ENCODE assay signal across 27 mouse cellular contexts in genomic region chr3:49068801-49069200, GRCm38 (mm10).
"Had no signal": no experiment of that assay in that cellular context is flagged by ENCODE, and none has a peak within 500 bp of the region (broad histone marks: within the 10 kb centered on the region; RNA-seq: fewer than 3 reads in every experiment).

No protein-coding gene starts in this region.

- ATAC-seq: hindbrain, embryonic 16.5 days; inflammation-experienced regulatory T-cells, adult 6 months; intestine, embryonic 15.5 days; liver, embryonic 12.5 days had no signal

- H3K9me3 ChIP-seq: heart, embryonic 10.5 days; heart, embryonic 12.5 days; hindbrain, embryonic 10.5 days; hindbrain, embryonic 12.5 days; intestine, embryonic 15.5 days; kidney, embryonic 15.5 days; limb, embryonic 13.5 days; limb, embryonic 15.5 days; liver, embryonic 12.5 days had no signal

- H3K4me1 ChIP-seq: heart, embryonic 10.5 days; heart, embryonic 12.5 days; hindbrain, embryonic 10.5 days; hindbrain, embryonic 12.5 days; intestine, embryonic 15.5 days; kidney, embryonic 15.5 days; limb, embryonic 13.5 days; limb, embryonic 15.5 days; liver, embryonic 12.5 days had no signal

- H3K27me3 ChIP-seq: heart, embryonic 12.5 days; hindbrain, embryonic 12.5 days; intestine, embryonic 15.5 days; kidney, embryonic 15.5 days; limb, embryonic 13.5 days; limb, embryonic 15.5 days; liver, embryonic 12.5 days had no signal

- H3K4me3 ChIP-seq: gastrocnemius, adult 2 months; heart, embryonic 10.5 days; heart, embryonic 12.5 days; hindbrain, embryonic 10.5 days; hindbrain, embryonic 12.5 days; intestine, embryonic 15.5 days; kidney, embryonic 15.5 days; limb, embryonic 13.5 days; limb, embryonic 15.5 days; liver, embryonic 12.5 days had no signal

- H3K27ac ChIP-seq: gastrocnemius, adult 2 months; heart, embryonic 10.5 days; hindbrain, embryonic 10.5 days; hindbrain, embryonic 12.5 days; hindbrain, embryonic 14.5 days; intestine, embryonic 15.5 days; kidney, embryonic 15.5 days; kidney, postnatal 0 days; limb, embryonic 13.5 days; limb, embryonic 15.5 days; liver, embryonic 12.5 days had no signal

- H3K4me2 ChIP-seq: heart, embryonic 12.5 days; hindbrain, embryonic 12.5 days; hindbrain, embryonic 14.5 days; intestine, embryonic 15.5 days; kidney, embryonic 15.5 days; limb, embryonic 13.5 days; limb, embryonic 15.5 days; liver, embryonic 12.5 days had no signal

- DNase-seq: gastrocnemius, adult 2 months; gastrocnemius, postnatal 10 days; gastrocnemius, postnatal 25 days; heart, adult 18-20 months; heart, postnatal 10 days; heart, postnatal 4 days; kidney, adult 11 months; kidney, adult 2 months; kidney, adult 9 months; kidney, postnatal 14 days; kidney, postnatal 36 days; layer of hippocampus, adult 9-11 months; layer of hippocampus, postnatal 36 days; left cerebral cortex, postnatal 4 days had no signal

- H3K9ac ChIP-seq: heart, embryonic 12.5 days; hindbrain, embryonic 12.5 days; hindbrain, embryonic 14.5 days; intestine, embryonic 15.5 days; kidney, embryonic 15.5 days; limb, embryonic 13.5 days; limb, embryonic 15.5 days; liver, embryonic 12.5 days had no signal

- H3K36me3 ChIP-seq: heart, embryonic 10.5 days; heart, embryonic 12.5 days; hindbrain, embryonic 10.5 days; hindbrain, embryonic 12.5 days; intestine, embryonic 15.5 days; kidney, embryonic 15.5 days; limb, embryonic 13.5 days; limb, embryonic 15.5 days; liver, embryonic 12.5 days had no signal
